Mouse (Mus musculus) hindbrain, embryonic 11.5 days (tissue): ENCODE data around the gene Cnpy1. TPM values are rescaled to one million over a fixed set of nuclear protein-coding genes. Genes with fewer than 3 reads are reported as not detected.

Experiments used
- ATAC-seq: fragments of 200-750 bp; cut with Nextera tagmentation; 2 replicates; pipeline ENCODE4 v1.8.0; 2017; ENCODE audit warnings: mild to moderate bottlenecking, moderate TSS enrichment, moderate library complexity; ENCODE audit not compliant: low FRiP score
- DNase-seq: peaks from one replicate; pipeline ENCODE4 v3.0.0-alpha.2; 2015; ENCODE audit warnings: low spot score
- H3K27ac ChIP-seq: fragments of 300-500 bp; sonication (generic); 2 replicates; pipeline ENCODE4 v1.5.1; 2014; ENCODE audit warnings: mild to moderate bottlenecking, low read depth, low read length
- H3K27me3 ChIP-seq: fragments of 300-500 bp; sonication (generic); 2 replicates; pipeline ENCODE4 v1.6.1; 2014; ENCODE audit warnings: mild to moderate bottlenecking, low read length, moderate library complexity, mixed read lengths; ENCODE audit not compliant: control insufficient read depth, insufficient read depth
- H3K36me3 ChIP-seq: fragments of 300-500 bp; sonication (generic); 2 replicates; pipeline ENCODE4 v1.6.1; 2014; ENCODE audit warnings: mild to moderate bottlenecking, low read length, moderate library complexity, mixed read lengths; ENCODE audit not compliant: control insufficient read depth, insufficient read depth
- H3K4me1 ChIP-seq: fragments of 300-500 bp; sonication (generic); replicated peaks from 2 replicates; pipeline ENCODE4 v1.6.1; 2014; ENCODE audit warnings: low read length, mixed read lengths; ENCODE audit not compliant: control insufficient read depth, insufficient read depth
- H3K4me2 ChIP-seq: fragments of 300-500 bp; sonication (generic); replicated peaks from 2 replicates; pipeline ENCODE4 v1.6.1; 2014; ENCODE audit warnings: mild to moderate bottlenecking, low read depth, low read length
- H3K4me3 ChIP-seq: fragments of 300-500 bp; sonication (generic); 2 replicates; pipeline ENCODE4 v1.5.1; 2014; ENCODE audit warnings: low read depth, low read length
- H3K9ac ChIP-seq: fragments of 300-500 bp; sonication (generic); 2 replicates; pipeline ENCODE4 v1.6.1; 2014; ENCODE audit warnings: low read depth, low read length
- H3K9me3 ChIP-seq: fragments of 300-500 bp; sonication (generic); 2 replicates; pipeline ENCODE4 v1.6.1; 2016; ENCODE audit warnings: low read length; ENCODE audit not compliant: control insufficient read depth
- WGBS: fragments of 180-500 bp; shearing (Covaris S2); extraction: QIAGEN DNeasy Blood & Tissue Kit; methylation state at CpG from one replicate; pipeline ENCODE4 v1.1.7; 2014; 5-methylcytosine and 5-hydroxymethylcytosine counted together
- polyA plus RNA-seq: library from polyadenylated mRNA; unstranded; fragments of >200 nt; fragmentation: Nextera tagmentation; extraction: Ambion mirVana; gene quantifications from 2 replicates; pipeline ENCODE4 v1.2.1, GENCODE M21; 2014

Cnpy1 gene
- polyA plus RNA-seq, 1 experiment from 2014 or later, result 63.4 TPM

DNA sequence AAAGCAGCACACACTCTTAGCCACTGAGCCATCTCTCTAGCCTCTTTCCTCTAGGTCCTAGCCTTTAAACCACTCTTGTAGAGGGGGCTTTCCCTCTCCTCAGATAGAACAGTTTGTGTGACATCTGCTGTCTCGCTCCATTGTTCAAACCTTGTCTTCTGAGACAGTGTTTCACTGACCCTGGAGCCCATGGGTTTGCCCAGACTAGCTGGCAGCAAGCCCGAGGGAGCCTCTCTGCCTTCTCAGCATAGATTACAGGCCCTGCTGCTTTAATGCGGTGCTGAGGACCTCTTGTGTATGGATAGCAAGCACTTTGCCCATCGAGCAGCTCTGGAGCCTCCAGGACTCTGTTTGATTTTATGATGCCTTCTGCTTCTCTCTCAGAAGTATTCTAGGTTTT lies 8.6 kb downstream of the Cnpy1 start:
- Histone ChIP-seq H3K4me1 (no peaks in the 10 kb centered on the region), H3K27ac (no peak overlapping the region), H3K9me3 (no peaks in the 10 kb centered on the region), H3K36me3 (no peaks in the 10 kb centered on the region), H3K4me3 (no peak overlapping the region), H3K9ac (no peak overlapping the region), H3K4me2 (no peak overlapping the region), H3K27me3 (no peaks in the 10 kb centered on the region)
- 42% methylated on average over 4 of the region's 4 CpGs for WGBS
- ATAC-seq, result 0 out of 2 replicates have a peak, but pooled peaks have one; percentile 40
- peak; percentile 35 for DNase-seq

DNA sequence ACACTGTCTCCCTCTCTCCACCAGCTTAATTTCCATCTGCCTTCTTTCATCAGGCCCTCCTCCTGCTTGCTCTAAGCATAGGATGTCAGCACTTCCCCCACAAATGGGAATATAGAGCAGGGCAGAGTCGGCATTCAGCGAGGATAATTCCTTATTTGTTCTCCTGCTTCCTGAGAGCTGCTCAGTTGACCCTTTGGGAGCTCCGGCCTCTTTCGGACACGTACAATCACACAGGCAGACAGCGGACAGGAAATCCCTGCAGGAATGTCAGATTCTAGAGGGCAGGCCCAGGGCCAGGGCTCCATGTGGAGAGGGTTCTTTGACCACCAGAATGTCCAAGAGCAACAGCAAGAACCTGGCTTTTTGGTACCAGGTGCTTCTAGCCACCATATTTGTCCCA lies 9.5 kb downstream of the Cnpy1 start:
- WGBS, result 15% methylated on average over 6 of the region's 6 CpGs
- ATAC-seq (no peak; the same call in 1 of the 2 replicates), DNase-seq (peak; percentile 27)
- no peaks in the 10 kb centered on the region for H3K27me3 ChIP-seq
- H3K4me2 ChIP-seq, result no peak overlapping the region
- H3K4me1 ChIP-seq, result no peaks in the 10 kb centered on the region
- no peaks in the 10 kb centered on the region for H3K9me3 ChIP-seq
- no peak overlapping the region for H3K4me3 ChIP-seq
- H3K9ac ChIP-seq, result no peak overlapping the region
- H3K27ac ChIP-seq, result no peak overlapping the region
- H3K36me3 ChIP-seq, result no peaks in the 10 kb centered on the region

DNA sequence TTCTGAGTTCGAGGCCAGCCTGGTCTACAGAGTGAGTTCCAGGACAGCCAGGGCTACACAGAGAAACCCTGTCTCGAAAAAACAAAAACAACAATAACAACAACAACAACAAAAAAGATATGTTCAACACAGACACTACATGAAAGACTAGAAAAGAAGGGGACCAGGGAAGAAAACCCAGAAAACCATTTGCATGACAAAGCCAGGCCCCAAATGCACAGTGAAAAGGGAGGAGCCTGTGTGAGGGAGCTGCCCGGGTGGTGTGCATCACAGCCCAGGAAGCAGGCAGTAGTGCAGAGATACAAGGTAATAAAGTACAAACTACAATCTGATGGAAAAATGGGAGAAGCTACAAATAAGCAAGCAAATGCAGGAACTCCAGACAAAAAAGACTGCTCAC lies 13.5 kb downstream of the Cnpy1 start:
- ATAC-seq (no peak), DNase-seq (no peak)
- Histone ChIP-seq H3K27me3 (no peaks in the 10 kb centered on the region), H3K9me3 (no peaks in the 10 kb centered on the region), H3K9ac (no peak overlapping the region), H3K36me3 (no peaks in the 10 kb centered on the region), H3K4me2 (no peak overlapping the region), H3K4me3 (no peak overlapping the region), H3K27ac (no peak overlapping the region), H3K4me1 (no peaks in the 10 kb centered on the region)
- 57% methylated on average over 3 of the region's 3 CpGs for WGBS

DNA sequence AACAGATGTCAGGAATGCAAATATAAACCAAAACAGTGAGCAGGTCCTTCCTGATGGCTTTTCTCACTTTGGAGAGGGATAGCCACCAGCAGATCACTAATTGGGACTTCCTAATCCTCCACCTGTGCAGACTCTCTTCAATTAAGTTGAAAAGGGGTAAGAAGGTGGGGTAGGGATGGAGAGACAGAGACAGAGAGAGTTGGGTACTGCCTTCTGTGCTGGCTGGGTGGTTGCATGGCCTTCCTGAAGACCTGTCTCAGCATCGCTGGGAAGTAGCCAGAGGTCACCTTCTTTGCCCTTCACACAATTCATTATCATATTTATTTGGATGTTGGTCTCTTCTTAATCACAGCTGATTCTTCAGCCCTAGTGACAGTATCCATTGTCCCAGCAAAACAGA lies 26.0 kb downstream of the Cnpy1 start:
- DNase-seq (no peak), ATAC-seq (no peak)
- 89% methylated on average over 1 of the region's 1 CpGs for WGBS
- Histone ChIP-seq H3K9me3 (no peaks in the 10 kb centered on the region), H3K27me3 (no peaks in the 10 kb centered on the region), H3K4me3 (no peak overlapping the region), H3K9ac (no peak overlapping the region), H3K4me1 (no peaks in the 10 kb centered on the region), H3K36me3 (no peaks in the 10 kb centered on the region), H3K27ac (no peak overlapping the region), H3K4me2 (no peak overlapping the region)

DNA sequence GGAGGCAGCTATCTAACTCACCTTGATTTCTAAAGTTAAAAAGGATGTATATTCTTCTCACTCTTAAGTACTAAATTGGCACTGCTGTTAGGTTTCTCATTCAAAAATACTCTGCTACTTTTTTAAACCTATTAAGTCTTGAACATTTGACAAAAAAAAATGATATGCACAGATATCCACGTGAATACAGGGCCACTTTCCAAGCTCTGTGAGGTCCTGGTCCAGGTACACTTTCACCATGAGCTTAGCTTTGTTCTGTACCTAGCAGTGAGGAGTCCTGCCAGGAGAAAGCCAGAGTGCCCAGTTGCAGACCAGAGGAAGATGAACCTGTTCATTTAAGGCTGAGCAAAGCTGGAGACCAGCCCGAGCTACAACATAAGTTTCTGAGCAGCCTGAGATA lies 32.2 kb downstream of the Cnpy1 start:
- peaks cover 20% of the 10 kb centered on the region for H3K27me3 ChIP-seq
- no peak for ATAC-seq
- no peak for DNase-seq
- no peaks in the 10 kb centered on the region for H3K36me3 ChIP-seq
- H3K9ac ChIP-seq, result no peak overlapping the region
- no peak overlapping the region for H3K4me2 ChIP-seq
- H3K9me3 ChIP-seq, result no peaks in the 10 kb centered on the region
- peaks cover 4% of the 10 kb centered on the region; the same call in 1 of the 2 replicates for H3K4me1 ChIP-seq
- 59% methylated on average over 2 of the region's 2 CpGs for WGBS
- no peak overlapping the region for H3K27ac ChIP-seq
- no peak overlapping the region for H3K4me3 ChIP-seq

DNA sequence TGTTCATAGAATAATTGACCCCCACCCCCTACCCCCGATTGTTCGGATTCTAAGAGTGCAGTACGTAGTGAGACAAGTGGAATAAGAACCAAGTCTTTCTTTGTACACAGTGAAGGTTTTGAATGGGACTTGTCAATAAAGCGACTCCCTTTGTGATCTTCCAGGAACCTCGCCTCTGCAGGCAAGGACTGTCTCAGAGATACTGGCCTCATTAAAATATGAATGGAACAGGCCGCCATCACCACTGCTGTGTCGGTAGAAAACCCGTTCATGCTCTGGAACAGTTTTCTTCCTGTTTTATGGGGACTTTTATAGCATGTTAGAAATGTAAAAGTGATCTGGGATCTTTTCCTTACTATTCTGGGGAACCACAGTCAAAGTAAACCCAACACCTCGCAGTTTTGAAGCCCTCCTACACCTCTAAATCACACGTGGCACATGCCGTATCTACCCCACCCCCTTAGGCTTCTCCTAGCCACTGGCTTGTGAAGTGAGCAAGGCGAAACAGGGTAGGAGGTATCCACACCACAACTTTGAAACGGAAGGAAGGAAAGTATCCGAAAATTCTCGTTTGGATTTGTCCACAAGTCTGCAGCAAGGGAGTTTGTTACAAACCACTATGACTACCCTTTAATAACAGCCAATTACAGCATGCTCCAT lies 33.8 kb downstream of the Cnpy1 start:
- Histone ChIP-seq H3K9me3 (no peaks in the 10 kb centered on the region), H3K27ac (peak overlapping the region; percentile 84; the same call in 1 of the 2 replicates), H3K4me3 (peak overlapping the region; percentile 50; the same call in 1 of the 2 replicates), H3K36me3 (no peaks in the 10 kb centered on the region), H3K4me1 (peaks cover 4% of the 10 kb centered on the region; the same call in 1 of the 2 replicates), H3K4me2 (peak overlapping the region; percentile 78; the same call in 1 of the 2 replicates), H3K9ac (no peak overlapping the region; the same call in 1 of the 2 replicates), H3K27me3 (peaks cover 30% of the 10 kb centered on the region)
- 1% methylated on average over 15 of the region's 15 CpGs for WGBS
- DNase-seq (peak; percentile 61), ATAC-seq (peak; percentile 74)

DNA sequence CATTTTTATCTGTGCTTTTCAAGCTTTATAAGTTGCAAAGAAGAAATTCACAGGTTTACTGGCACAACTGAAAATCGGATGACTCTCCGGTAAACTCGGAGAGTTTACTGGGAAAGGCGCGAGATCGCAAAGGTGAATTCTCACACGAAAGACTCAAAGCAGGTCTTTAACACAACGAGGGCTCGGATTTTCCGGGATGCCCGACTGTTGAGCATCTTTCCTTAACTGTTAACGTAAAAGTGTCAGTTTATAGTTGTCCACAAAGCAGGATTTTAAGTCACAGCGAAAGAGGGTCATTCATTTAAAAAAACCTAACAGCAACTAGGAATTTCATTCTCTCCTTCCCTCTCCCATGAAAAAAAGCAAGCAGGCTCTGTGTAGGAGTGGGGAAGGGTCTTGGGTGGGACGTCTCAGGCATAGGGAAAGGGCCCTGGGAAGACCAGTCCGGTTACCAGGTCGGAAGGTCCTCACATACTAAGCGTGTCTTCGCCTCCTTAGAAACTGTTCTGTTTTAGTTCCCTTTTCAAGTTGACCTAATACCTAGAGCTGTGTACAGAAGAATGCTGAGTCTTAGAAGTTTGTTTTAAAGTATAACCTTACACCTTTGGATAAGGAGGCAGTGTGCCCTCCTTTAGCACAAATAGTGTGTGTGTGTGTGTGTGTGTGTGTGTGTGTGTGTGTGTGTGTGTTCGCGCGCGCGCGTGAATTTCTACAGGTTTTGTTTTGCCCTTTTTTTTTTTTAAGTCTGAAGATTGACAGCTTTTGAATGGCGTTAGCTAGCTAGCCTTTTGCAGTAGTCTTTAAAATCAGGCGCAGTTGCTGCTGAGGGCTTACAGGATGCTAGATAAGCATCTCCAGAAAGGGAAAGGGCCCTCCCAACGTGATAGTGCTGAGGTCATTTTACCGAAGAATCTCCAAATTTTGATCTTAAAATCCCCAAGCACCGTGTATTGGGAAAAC lies 34.7 kb downstream of the Cnpy1 start:
- ATAC-seq (no peak), DNase-seq (peak; percentile 66)
- 2% methylated on average over 29 of the region's 29 CpGs for WGBS
- Histone ChIP-seq H3K27ac (peak overlapping the region; percentile 84), H3K9me3 (no peaks in the 10 kb centered on the region), H3K36me3 (no peaks in the 10 kb centered on the region), H3K4me2 (peak overlapping the region; percentile 78), H3K9ac (peak overlapping the region; percentile 52), H3K4me1 (peaks cover 4% of the 10 kb centered on the region; the same call in 1 of the 2 replicates), H3K4me3 (peak overlapping the region; percentile 50), H3K27me3 (peaks cover 33% of the 10 kb centered on the region)

DNA sequence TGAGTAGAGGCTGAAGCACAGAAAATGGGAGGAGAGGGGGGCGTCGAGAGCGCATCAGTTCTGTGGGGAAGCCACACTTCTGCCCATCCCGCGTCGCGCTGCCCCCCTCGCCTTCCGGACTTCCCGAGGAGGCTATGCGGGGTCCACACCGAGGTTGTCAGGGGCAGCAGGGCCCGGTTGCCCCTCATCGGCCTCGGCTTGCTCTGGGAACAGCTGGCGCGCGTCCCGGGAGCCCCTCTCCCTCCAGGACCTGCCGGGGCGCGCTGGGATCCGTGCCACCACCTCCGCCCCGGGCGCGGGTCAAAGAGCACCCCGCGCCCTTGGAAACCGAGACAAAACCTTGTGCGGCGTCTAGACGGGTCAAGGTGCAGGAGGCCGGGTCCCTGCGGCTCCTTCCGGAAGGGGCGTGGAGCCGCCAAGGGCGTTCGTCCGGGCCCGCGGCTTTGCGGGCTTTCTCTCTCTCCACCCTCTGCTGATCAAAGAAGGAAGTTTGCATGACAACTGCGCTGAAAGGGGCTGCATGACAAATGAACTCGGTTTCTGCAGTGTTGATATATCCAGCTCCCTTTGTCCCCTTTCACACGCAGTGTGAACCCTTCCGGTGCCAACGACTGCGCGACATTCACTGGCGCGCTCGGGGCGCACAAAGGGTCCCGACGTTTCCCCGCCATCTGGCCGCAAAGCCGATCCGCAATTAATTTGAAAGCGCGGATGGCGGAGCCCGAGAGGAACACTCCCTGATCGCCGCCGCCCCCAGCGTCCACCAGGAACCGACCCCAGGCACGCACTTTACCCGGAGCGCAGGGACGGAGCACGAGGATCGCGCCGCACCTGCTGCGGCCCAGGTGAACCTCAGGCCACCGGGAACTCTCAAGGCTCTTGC lies 35.8 kb downstream of the Cnpy1 start:
- Histone ChIP-seq H3K4me1 (peaks cover 4% of the 10 kb centered on the region; the same call in 1 of the 2 replicates), H3K36me3 (no peaks in the 10 kb centered on the region)
- peak; percentile 83 for DNase-seq

More for the DNA sequence above, 35.8 kb downstream of the Cnpy1 start:
- under 1% methylated on average over 79 of the region's 80 CpGs for WGBS
- Histone ChIP-seq H3K27me3 (peaks cover 37% of the 10 kb centered on the region), H3K4me2 (peak overlapping the region; percentile 78), H3K4me3 (peak overlapping the region; percentile 50), H3K27ac (peak overlapping the region; percentile 84), H3K9ac (peak overlapping the region; percentile 53), H3K9me3 (no peaks in the 10 kb centered on the region)
- peak; percentile 88 for ATAC-seq
